Mouse (Mus musculus) liver, embryonic 14.5 days (tissue): ENCODE measurements at regions not wholly inside any gene's neighbourhood (a gene's known extent, or its start where the extent isn't known, plus 50 kb on each side); places are given as distances from the start of the nearest gene placed in this dataset.

Experiments used
- ATAC-seq: fragments of 200-750 bp; cut with Nextera tagmentation; 2 replicates; pipeline ENCODE4 v1.8.0; 2017; ENCODE audit warnings: moderate number of reproducible peaks, mild to moderate bottlenecking, moderate library complexity; ENCODE audit not compliant: insufficient read depth
- DNase-seq, 3 experiments: peaks; one replicate each; pipeline ENCODE4 v3.0.0-alpha.2; 2012 to 2013; ENCODE audit warnings: low read depth in 3 of 3, low spot score in 3 of 3
- H3K27ac ChIP-seq: fragments of 300-500 bp; sonication (generic); 2 replicates; pipeline ENCODE4 v1.5.1; 2014; ENCODE audit warnings: moderate library complexity, mild to moderate bottlenecking, control low read depth, inconsistent platforms
- H3K27me3 ChIP-seq: fragments of 300-500 bp; sonication (generic); 2 replicates; pipeline ENCODE4 v1.6.1; 2014; ENCODE audit warnings: mild to moderate bottlenecking, low read length, moderate library complexity; ENCODE audit not compliant: control insufficient read depth, insufficient read depth
- H3K36me3 ChIP-seq: fragments of 300-500 bp; sonication (generic); replicated peaks from 2 replicates; pipeline ENCODE4 v1.6.1; 2014; ENCODE audit warnings: low read depth; ENCODE audit not compliant: control insufficient read depth, insufficient read depth
- H3K4me1 ChIP-seq, 2 experiments: fragments of 200-500 bp in 1 of 2; fragments of 300-500 bp in 1 of 2; sonication (generic) in 1 of 2; replicated peaks; 2 replicates each; pipeline ENCODE4 v1.6.1; 2012 to 2014; ENCODE audit warnings: antibody characterized with exemption in 1 of 2, inconsistent platforms in 1 of 2, low read length in 1 of 2; ENCODE audit not compliant: control insufficient read depth in 2 of 2, insufficient read depth in 2 of 2
- H3K4me2 ChIP-seq: fragments of 300-500 bp; sonication (generic); 2 replicates; pipeline ENCODE4 v1.6.1; 2014; ENCODE audit warnings: low read depth, mild to moderate bottlenecking, control low read depth, moderate library complexity
- H3K4me3 ChIP-seq, 2 experiments: fragments of 200-500 bp in 1 of 2; fragments of 300-500 bp in 1 of 2; sonication (generic) in 1 of 2; 2 replicates each; pipeline ENCODE4 v1.5.1; 2012 to 2014; ENCODE audit warnings: low read depth in 2 of 2, low read length in 2 of 2, mild to moderate bottlenecking in 2 of 2, control low read depth in 1 of 2, inconsistent platforms in 1 of 2, moderate library complexity in 1 of 2; ENCODE audit not compliant: insufficient read depth in 1 of 2
- H3K9ac ChIP-seq: fragments of 300-500 bp; sonication (generic); replicated peaks from 2 replicates; pipeline ENCODE4 v1.6.1; 2014; ENCODE audit warnings: mild to moderate bottlenecking, control low read depth, moderate library complexity
- H3K9me3 ChIP-seq: fragments of 300-500 bp; sonication (generic); 2 replicates; pipeline ENCODE4 v1.6.1; 2016; ENCODE audit warnings: low read length, mixed read lengths; ENCODE audit not compliant: control insufficient read depth
- CTCF ChIP-seq: IDR thresholded peaks from 2 replicates; pipeline ENCODE4 v1.5.1; 2016; ENCODE audit warnings: antibody characterized with exemption, low read depth, control low read depth
- EP300 ChIP-seq: IDR thresholded peaks from 2 replicates; pipeline ENCODE4 v1.6.1; 2016; ENCODE audit warnings: antibody characterized with exemption, low read depth
- WGBS: fragments of 180-500 bp; shearing (Covaris S2); extraction: QIAGEN DNeasy Blood & Tissue Kit; methylation state at CpG from one replicate; pipeline ENCODE4 v1.1.7; 2014; ENCODE audit not compliant: insufficient replicate concordance; 5-methylcytosine and 5-hydroxymethylcytosine counted together

DNA sequence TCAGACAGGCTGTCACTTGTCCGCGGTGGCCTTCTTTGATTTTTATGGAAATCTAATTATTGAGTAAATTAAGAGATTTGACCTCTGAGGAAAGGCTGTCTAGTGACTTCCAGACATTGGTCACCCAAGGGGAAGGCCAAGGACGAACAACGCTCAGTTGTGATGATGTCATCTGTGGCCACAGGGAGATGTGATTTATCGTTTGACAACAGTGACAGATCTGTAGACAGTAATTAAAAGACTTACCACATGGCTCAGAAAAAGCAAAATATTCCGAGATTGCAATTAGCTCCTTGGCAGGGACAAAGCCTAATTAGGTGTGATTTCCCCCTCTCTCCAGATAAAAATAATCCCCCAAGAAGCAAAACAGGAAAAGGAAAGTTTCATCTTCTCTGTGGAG lies 213.4 kb upstream of the Zdhhc25 start:
- Histone ChIP-seq H3K27ac (no peak overlapping the region), H3K9ac (no peak overlapping the region), H3K4me3 (no peak overlapping the region), H3K36me3 (no peaks in the 10 kb centered on the region), H3K4me2 (no peak overlapping the region), H3K4me1 (no peaks in the 10 kb centered on the region), H3K27me3 (no peaks in the 10 kb centered on the region), H3K9me3 (no peaks in the 10 kb centered on the region)
- WGBS, result 67% methylated on average over 6 of the region's 6 CpGs
- DNase-seq, result no peak
- ATAC-seq, result no peak
- TF ChIP-seq EP300, result no peak
- no peak for TF ChIP-seq CTCF

DNA sequence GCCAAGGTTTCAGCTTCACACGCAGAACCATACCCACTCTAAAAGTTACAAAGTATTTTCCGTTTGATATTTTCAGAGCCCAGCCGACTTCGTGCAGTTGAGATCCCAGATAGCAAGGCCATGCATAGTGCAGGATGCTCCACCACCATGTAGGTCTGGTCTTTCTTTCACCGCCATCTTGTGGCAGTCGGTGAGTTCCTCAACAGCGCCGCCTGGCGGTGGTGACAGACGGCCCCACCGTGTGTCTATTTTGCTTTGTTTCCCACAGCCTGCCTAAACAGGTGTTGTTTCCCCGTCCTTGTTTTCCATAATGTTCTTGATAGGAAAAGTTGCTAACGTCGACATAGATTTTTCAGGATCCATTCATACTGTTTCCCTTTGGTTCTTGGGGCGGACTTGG lies 208.3 kb upstream of the Zdhhc25 start:
- Histone ChIP-seq H3K27ac (no peak overlapping the region), H3K9ac (no peak overlapping the region), H3K27me3 (no peaks in the 10 kb centered on the region), H3K4me2 (no peak overlapping the region), H3K4me3 (no peak overlapping the region), H3K36me3 (no peaks in the 10 kb centered on the region), H3K9me3 (peaks cover 3% of the 10 kb centered on the region; the same call in 1 of the 2 replicates), H3K4me1 (no peaks in the 10 kb centered on the region)
- no peak for DNase-seq
- no peak for ATAC-seq
- 71% methylated on average over 15 of the region's 15 CpGs for WGBS
- TF ChIP-seq EP300, result no peak
- 0 out of 2 replicates have a peak, but pooled peaks have one; percentile 28 for TF ChIP-seq CTCF

DNA sequence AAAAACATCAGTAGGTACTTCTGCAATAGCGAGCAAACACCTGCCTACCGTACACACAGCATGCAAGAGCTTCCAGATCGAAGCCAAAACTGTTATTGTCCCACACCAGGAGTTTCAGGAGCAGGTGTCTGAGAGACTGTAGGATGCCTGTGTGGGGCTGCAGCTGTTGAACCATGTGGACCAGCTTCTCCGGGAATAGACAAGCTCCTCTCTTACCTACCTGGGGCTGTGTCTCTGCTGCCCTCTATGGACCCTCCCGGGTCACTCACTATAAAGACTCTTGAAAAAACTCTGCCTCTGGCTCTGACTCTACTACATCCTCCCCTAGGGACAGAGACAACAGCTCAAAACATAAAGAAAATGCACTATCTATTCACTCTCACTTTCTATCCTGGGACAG lies 201.0 kb upstream of the Zdhhc25 start:
- TF ChIP-seq EP300 (no peak), CTCF (no peak)
- no peaks in the 10 kb centered on the region for H3K4me1 ChIP-seq
- H3K4me2 ChIP-seq, result no peak overlapping the region
- H3K4me3 ChIP-seq, result no peak overlapping the region
- H3K9me3 ChIP-seq, result no peaks in the 10 kb centered on the region
- no peak for DNase-seq
- 45% methylated on average over 5 of the region's 5 CpGs for WGBS
- no peak for ATAC-seq
- H3K27me3 ChIP-seq, result no peaks in the 10 kb centered on the region
- H3K27ac ChIP-seq, result no peak overlapping the region
- H3K36me3 ChIP-seq, result no peaks in the 10 kb centered on the region
- H3K9ac ChIP-seq, result no peak overlapping the region

DNA sequence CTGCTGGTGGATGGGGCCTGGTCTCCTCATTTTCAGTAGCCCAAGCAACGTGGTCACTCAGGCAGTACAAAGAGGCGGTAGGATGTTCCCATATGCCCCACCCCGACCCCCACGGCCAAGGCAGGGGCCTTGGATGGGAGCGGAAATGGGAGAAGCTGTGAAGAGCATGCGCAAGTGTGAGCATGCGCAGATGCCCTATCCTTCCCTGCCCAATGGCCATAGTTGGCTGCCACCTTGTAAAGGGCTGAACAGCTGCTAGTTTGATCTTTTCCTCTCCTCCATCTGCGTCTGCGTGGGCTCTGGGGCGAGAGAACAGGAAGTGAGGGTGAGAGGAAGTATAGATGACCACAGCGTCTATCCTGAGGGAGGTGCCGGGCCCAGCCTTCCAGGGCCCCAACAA lies 200.1 kb upstream of the Zdhhc25 start:
- no peak for TF ChIP-seq EP300
- TF ChIP-seq CTCF, result no peak
- Histone ChIP-seq H3K4me1 (no peaks in the 10 kb centered on the region), H3K4me2 (no peak overlapping the region), H3K9ac (no peak overlapping the region), H3K9me3 (no peaks in the 10 kb centered on the region), H3K27ac (no peak overlapping the region), H3K27me3 (no peaks in the 10 kb centered on the region), H3K36me3 (no peaks in the 10 kb centered on the region), H3K4me3 (no peak overlapping the region)
- no peak for DNase-seq
- WGBS, result 42% methylated on average over 12 of the region's 12 CpGs
- no peak for ATAC-seq

DNA sequence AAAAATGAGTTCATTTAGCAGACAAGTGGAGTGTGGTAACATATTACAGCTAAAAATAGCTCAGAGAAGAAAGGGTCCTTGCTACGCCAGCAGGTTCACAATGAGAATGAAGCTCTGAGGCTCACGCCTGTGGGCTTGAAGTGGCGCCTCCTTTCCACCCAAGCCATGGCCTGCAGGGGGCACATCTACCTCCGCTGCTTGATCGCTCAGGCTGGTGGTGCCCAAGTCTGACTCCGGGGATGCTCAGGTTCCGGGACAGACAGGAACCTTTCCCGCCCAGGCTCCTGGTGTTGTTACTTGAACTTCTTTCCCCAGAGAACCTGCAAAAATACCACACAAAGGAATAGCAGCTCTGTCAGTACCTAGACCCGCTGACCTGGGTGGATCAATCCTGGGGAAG lies 199.3 kb upstream of the Zdhhc25 start:
- Histone ChIP-seq H3K9ac (no peak overlapping the region), H3K9me3 (no peaks in the 10 kb centered on the region), H3K27ac (no peak overlapping the region), H3K36me3 (no peaks in the 10 kb centered on the region), H3K4me1 (no peaks in the 10 kb centered on the region), H3K4me3 (no peak overlapping the region), H3K4me2 (no peak overlapping the region), H3K27me3 (no peaks in the 10 kb centered on the region)
- TF ChIP-seq CTCF (no peak), EP300 (no peak)
- ATAC-seq, result no peak
- DNase-seq, result no peak
- 58% methylated on average over 9 of the region's 9 CpGs for WGBS
